6 mouse cellular contexts compared by ENCODE assay signal in the genomic region with DNA sequence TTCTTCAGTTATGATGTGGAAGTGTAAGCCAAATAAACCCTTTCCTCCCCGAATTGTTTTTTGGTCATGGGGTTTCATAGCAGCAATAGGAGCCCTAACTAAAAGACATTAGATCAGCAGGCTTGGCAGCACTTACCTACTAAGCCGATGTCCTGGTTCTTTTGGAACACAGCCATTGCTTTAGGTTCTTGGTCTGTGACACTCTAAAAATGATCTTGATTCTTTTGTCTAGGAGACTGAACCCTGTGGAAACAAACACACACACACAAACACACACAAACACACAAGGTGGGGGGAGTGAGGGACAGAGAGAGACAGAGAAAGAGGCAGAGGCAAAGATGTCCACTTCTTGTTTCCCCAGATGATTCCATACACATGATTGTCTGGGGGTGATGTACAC.
"Had no signal": no experiment of that assay in that cellular context is flagged by ENCODE, and none has a peak within 500 bp of the region (broad histone marks: within the 10 kb centered on the region; RNA-seq: fewer than 3 reads in every experiment).

No protein-coding gene starts in this region.

- H3K27ac ChIP-seq: limb, embryonic 12.5 days; liver, embryonic 13.5 days; midbrain, embryonic 13.5 days had no signal

- ATAC-seq: liver, postnatal 0 days; midbrain, embryonic 13.5 days had no signal

- DNase-seq: liver; liver, embryonic 13.5 days; liver, postnatal 0 days; thymus, postnatal 36 days had no signal

- H3K4me1 ChIP-seq: limb, embryonic 12.5 days; liver, embryonic 13.5 days had no signal

- H3K4me3 ChIP-seq: limb, embryonic 12.5 days; liver, embryonic 13.5 days; midbrain, embryonic 13.5 days had no signal
